Mouse (Mus musculus) right cerebral cortex, postnatal 10 days (tissue): ENCODE results near the gene Btbd8.

Source experiments
- DNase-seq, 2 experiments: peaks; one replicate each; pipeline ENCODE4 v3.0.0; 2021; ENCODE audit warnings: low spot score in 2 of 2

Gene Btbd8

GRCm38 (mm10) chr5:107449620-107450019, 11.8 kb downstream of the Btbd8 start:
- DNase-seq = no peak

- no peak for DNase-seq
Observed at GRCm38 (mm10) chr5:107450299-107450698, 12.5 kb downstream of the Btbd8 start.

- DNase-seq = no peak
Observed at GRCm38 (mm10) chr5:107462147-107463076, 24.6 kb downstream of the Btbd8 start.

- DNase-seq = peak in 1 of 2 experiments; percentile 41
Observed at GRCm38 (mm10) chr5:107466501-107466900, 28.7 kb downstream of the Btbd8 start.

- DNase-seq = no peak
Observed at GRCm38 (mm10) chr5:107467098-107467497, 29.3 kb downstream of the Btbd8 start.

- DNase-seq = no peak
Observed at GRCm38 (mm10) chr5:107470600-107471329, 33.0 kb downstream of the Btbd8 start.

GRCm38 (mm10) chr5:107480194-107480593, 42.4 kb downstream of the Btbd8 start:
- no peak for DNase-seq

- DNase-seq = no peak
Observed at GRCm38 (mm10) chr5:107488996-107489395, 51.2 kb downstream of the Btbd8 start.

GRCm38 (mm10) chr5:107491036-107491435, 53.2 kb downstream of the Btbd8 start:
- no peak for DNase-seq

GRCm38 (mm10) chr5:107492471-107492870, 54.7 kb downstream of the Btbd8 start:
- DNase-seq = no peak

GRCm38 (mm10) chr5:107494759-107495158, 57.0 kb downstream of the Btbd8 start:
- no peak for DNase-seq

- DNase-seq = no peak
Observed at GRCm38 (mm10) chr5:107496047-107496446, 58.2 kb downstream of the Btbd8 start.

- DNase-seq = peak; percentile 84 to 93
Observed at GRCm38 (mm10) chr5:107497519-107498501, 60.0 kb downstream of the Btbd8 start.

GRCm38 (mm10) chr5:107498806-107499310, 61.1 kb downstream of the Btbd8 start:
- DNase-seq = no peak

GRCm38 (mm10) chr5:107499891-107500535, 62.2 kb downstream of the Btbd8 start:
- DNase-seq = no peak

GRCm38 (mm10) chr5:107500741-107501140, 62.9 kb downstream of the Btbd8 start:
- DNase-seq = no peak

- DNase-seq = no peak
Observed at GRCm38 (mm10) chr5:107507321-107507720, 69.5 kb downstream of the Btbd8 start, which contains the start of gene Gm42669. Gene Gm42669, plus strand, starts transcription at chr5:107507621.

GRCm38 (mm10) chr5:107510503-107510902, 72.7 kb downstream of the Btbd8 start:
- no peak for DNase-seq

- no peak for DNase-seq
Observed at GRCm38 (mm10) chr5:107511326-107511725, 73.5 kb downstream of the Btbd8 start.

GRCm38 (mm10) chr5:107513583-107513982, 75.8 kb downstream of the Btbd8 start:
- DNase-seq = no peak

- no peak for DNase-seq
Observed at GRCm38 (mm10) chr5:107515453-107515852, 77.7 kb downstream of the Btbd8 start.
